Mouse (Mus musculus) ES-E14 (cell line): ENCODE results near the gene Cplx3. TPM values are rescaled to one million over a fixed set of nuclear protein-coding genes. Genes with fewer than 3 reads are reported as not detected.

Experiments
- DNase-seq: peaks from one replicate; pipeline ENCODE4 v3.0.0-alpha.2; 2013; ENCODE audit warnings: low read depth, low spot score
- H3K27ac ChIP-seq: 2 replicates; pipeline ENCODE4 v1.5.1; 2012; ENCODE audit warnings: low read depth, mild to moderate bottlenecking, low read length, moderate library complexity, mixed read lengths; ENCODE audit not compliant: poor library complexity, insufficient read depth, severe bottlenecking
- H3K36me3 ChIP-seq: 2 replicates; pipeline ENCODE4 v1.6.1; 2012; ENCODE audit warnings: mild to moderate bottlenecking, low read length, moderate library complexity, mixed read lengths; ENCODE audit not compliant: control insufficient read depth, poor library complexity, insufficient read depth, severe bottlenecking
- H3K4me1 ChIP-seq, 2 experiments: fragments of 150-350 bp in 1 of 2; sonication (generic) in 1 of 2; 2 replicates each; pipeline ENCODE4 v1.6.1; 2012; ENCODE audit warnings: low read length in 2 of 2, mild to moderate bottlenecking in 1 of 2, mixed read lengths in 1 of 2; ENCODE audit not compliant: control insufficient read depth in 2 of 2, insufficient read depth in 2 of 2, poor library complexity in 1 of 2
- H3K4me3 ChIP-seq, 2 experiments: fragments of 150-350 bp in 1 of 2; sonication (generic) in 1 of 2; 2 replicates each; pipeline ENCODE4 v1.5.1; 2012; ENCODE audit warnings: low read length in 2 of 2, low read depth in 1 of 2, mild to moderate bottlenecking in 1 of 2, mixed read lengths in 1 of 2; ENCODE audit not compliant: insufficient read depth in 1 of 2, poor library complexity in 1 of 2, severe bottlenecking in 1 of 2
- H3K9ac ChIP-seq: 2 replicates; pipeline ENCODE4 v1.6.1; 2012; ENCODE audit warnings: low read depth, mild to moderate bottlenecking, low read length, mixed read lengths; ENCODE audit not compliant: poor library complexity, insufficient read depth, severe bottlenecking
- H3K9me3 ChIP-seq: fragments of 150-350 bp; sonication (generic); 2 replicates; pipeline ENCODE4 v1.6.1; 2012; ENCODE audit warnings: low read depth, mild to moderate bottlenecking, low read length; ENCODE audit not compliant: control insufficient read depth, insufficient read depth
- CHD2 ChIP-seq: IDR thresholded peaks from 2 replicates; pipeline ENCODE4 v1.6.1; 2014; ENCODE audit warnings: mild to moderate bottlenecking, low read depth, low read length, inconsistent platforms
- HCFC1 ChIP-seq: IDR thresholded peaks from 2 replicates; pipeline ENCODE4 v1.6.1; 2012; ENCODE audit warnings: low read length, inconsistent platforms, borderline replicate concordance; ENCODE audit not compliant: insufficient read depth
- MAFK ChIP-seq: IDR thresholded peaks from 2 replicates; pipeline ENCODE4 v1.6.1; 2014; ENCODE audit warnings: mild to moderate bottlenecking, low read depth, low read length, inconsistent platforms; ENCODE audit not compliant: insufficient read depth
- ZC3H11A ChIP-seq: IDR thresholded peaks from 2 replicates; pipeline ENCODE4 v1.6.1; 2012; ENCODE audit warnings: low read depth, mild to moderate bottlenecking, inconsistent platforms, low read length, borderline replicate concordance
- ZNF384 ChIP-seq: IDR thresholded peaks from 2 replicates; pipeline ENCODE4 v1.6.1; 2012; ENCODE audit warnings: low read depth, low read length, inconsistent platforms
- in situ Hi-C, 2 experiments: fragments of 600-800 bp; cut with MboI; formaldehyde crosslinking; loops; one replicate each; pipeline ENCODE4 v1.15.1; 2025; ENCODE audit warnings: low sequenced_read_pairs in 2 of 2, inconsistent platforms in 1 of 2; ENCODE audit not compliant: unreplicated experiment in 2 of 2
- total RNA-seq: library from RNA; depleted of rRNA; stranded (reverse); fragments of 300-350 nt; gene quantifications from 2 replicates; pipeline ENCODE4 v1.2.3, GENCODE M21; 2012

Cplx3 gene
- total RNA-seq, 1 experiment: not detected

DNA sequence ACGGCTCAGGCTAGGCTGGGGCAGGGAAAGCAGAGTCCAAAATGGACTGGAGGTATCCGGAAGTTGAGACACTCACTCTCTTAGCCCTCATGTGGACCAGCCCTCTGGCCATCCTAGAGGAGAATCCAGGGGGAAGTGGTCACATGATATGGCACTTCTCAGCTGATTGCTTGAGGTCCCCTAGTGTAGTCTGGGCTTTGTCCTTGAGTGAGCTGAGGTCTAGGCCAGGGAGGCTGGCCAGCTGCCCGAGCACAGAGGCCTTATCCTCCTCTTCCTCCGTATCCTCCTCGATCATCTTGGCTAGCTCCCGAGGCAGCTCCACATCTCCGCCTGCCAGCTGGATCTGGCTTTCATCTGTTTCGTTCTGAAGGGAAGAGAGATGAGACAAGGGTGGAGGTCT lies 4.0 kb downstream of the Cplx3 start:
- Histone ChIP-seq H3K9ac (no peak overlapping the region), H3K27ac (no peak overlapping the region), H3K4me1 (peaks cover 7 to 18% of the 10 kb centered on the region in 2 experiments; a peak in 3 of 4 replicates), H3K9me3 (no peaks in the 10 kb centered on the region), H3K4me3 (no peak overlapping the region), H3K36me3 (no peaks in the 10 kb centered on the region)
- in situ Hi-C loops: no loop called here
- DNase-seq: no peak
- TF ChIP-seq MAFK (no peak), ZNF384 (no peak), ZC3H11A (no peak), HCFC1 (no peak), CHD2 (no peak)

DNA sequence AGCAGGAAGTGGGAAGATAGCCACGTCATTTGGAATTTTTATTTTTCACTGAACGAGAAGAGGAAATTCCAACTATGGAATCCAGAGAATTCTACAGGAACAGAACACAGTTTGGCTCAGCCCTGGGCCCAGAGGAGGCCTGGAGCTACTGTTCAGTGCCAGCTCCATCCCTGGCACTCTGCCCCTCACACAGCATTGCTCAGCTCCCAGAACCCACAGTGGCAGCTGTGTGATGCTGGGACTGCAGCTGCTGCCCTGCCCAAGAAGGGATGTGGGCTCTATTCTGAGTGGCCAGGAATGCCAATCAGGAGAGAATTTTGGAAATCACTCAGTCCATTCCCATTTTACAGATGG lies 4.8 kb downstream of the Cplx3 start:
- Histone ChIP-seq H3K36me3 (no peaks in the 10 kb centered on the region), H3K4me1 (peaks cover 7 to 16% of the 10 kb centered on the region in 2 experiments; a peak in 3 of 4 replicates), H3K9ac (no peak overlapping the region), H3K27ac (no peak overlapping the region), H3K9me3 (no peaks in the 10 kb centered on the region), H3K4me3 (no peak overlapping the region)
- DNase-seq: no peak
- TF ChIP-seq ZC3H11A: no peak
- no peak for TF ChIP-seq HCFC1
- no peak for TF ChIP-seq MAFK
- TF ChIP-seq ZNF384: no peak
- no peak for TF ChIP-seq CHD2
- in situ Hi-C loops: no loop called here

GRCm38 (mm10) chr9:57600620-57601352 lies 5.3 kb downstream of the Cplx3 start:
- no peak for TF ChIP-seq HCFC1
- no peak for TF ChIP-seq MAFK
- no peak for TF ChIP-seq ZC3H11A
- no peak for TF ChIP-seq ZNF384
- TF ChIP-seq CHD2: no peak
- H3K27ac ChIP-seq: no peak overlapping the region
- H3K4me1 ChIP-seq: peaks cover 7 to 16% of the 10 kb centered on the region in 2 experiments; a peak in 3 of 4 replicates
- no peaks in the 10 kb centered on the region for H3K9me3 ChIP-seq
- H3K4me3 ChIP-seq: no peak overlapping the region
- H3K9ac ChIP-seq: no peak overlapping the region
- no peak for DNase-seq
- no peaks in the 10 kb centered on the region for H3K36me3 ChIP-seq
- in situ Hi-C loops: no loop called here

DNA sequence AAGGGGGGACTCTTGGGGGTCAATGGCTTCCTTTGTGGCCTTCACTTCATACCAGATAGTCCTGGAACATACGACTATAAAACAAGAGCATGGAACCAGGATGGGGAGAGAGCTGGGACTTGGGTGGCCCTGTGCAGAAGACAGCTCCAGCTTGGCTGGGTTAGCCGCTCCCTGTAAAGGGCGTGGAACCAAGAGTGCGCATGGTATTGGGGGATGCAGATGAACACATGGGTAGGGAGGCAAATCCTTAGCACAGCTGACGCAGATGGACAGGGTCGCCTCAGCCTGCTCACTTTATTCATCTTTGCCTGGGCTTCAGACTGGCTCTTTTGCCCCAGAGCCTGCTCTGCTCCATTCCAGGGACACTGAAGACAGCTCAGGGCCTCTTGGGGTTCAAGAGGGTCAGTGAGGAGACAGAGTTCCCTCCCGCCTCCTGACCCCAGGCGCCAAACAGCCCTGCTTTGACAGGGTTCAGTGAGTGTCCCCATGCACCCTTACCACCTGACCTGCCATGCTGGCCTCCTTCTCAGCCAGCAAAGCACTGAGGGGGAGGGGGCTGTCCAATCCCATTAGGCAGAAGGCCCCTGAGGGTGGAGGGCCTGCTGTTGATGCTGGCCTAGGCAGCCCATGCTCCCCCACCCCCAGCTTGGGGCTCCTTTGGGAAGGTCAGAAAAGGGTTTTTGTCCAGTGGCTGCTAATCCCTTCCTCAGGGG lies 7.1 kb downstream of the Cplx3 start:
- TF ChIP-seq HCFC1: no peak
- TF ChIP-seq CHD2: no peak
- TF ChIP-seq MAFK: no peak
- TF ChIP-seq ZC3H11A: no peak
- no peak for TF ChIP-seq ZNF384
- no peak overlapping the region for H3K4me3 ChIP-seq
- H3K4me1 ChIP-seq: peaks cover 7 to 16% of the 10 kb centered on the region in 2 experiments; a peak in 3 of 4 replicates

More for the DNA sequence above, 7.1 kb downstream of the Cplx3 start:
- peak overlapping the region; percentile 29; the same call in 1 of the 2 replicates for H3K27ac ChIP-seq
- in situ Hi-C loops: no loop called here
- DNase-seq: no peak
- peaks cover 12% of the 10 kb centered on the region; the same call in 1 of the 2 replicates for H3K36me3 ChIP-seq
- H3K9me3 ChIP-seq: no peaks in the 10 kb centered on the region
- no peak overlapping the region for H3K9ac ChIP-seq
